Mouse (Mus musculus) limb, embryonic 10.5 days (tissue): ENCODE results near the gene Rap2c. TPM values are rescaled to one million over a fixed set of nuclear protein-coding genes. Genes with fewer than 3 reads are reported as not detected.
A peak's percentile ranks its signal among the peaks of the same experiment; 100 is the strongest.

Experiments used
- DNase-seq: peaks from one replicate; pipeline ENCODE4 v3.0.0-alpha.2; 2017; ENCODE audit warnings: low spot score
- H3K27ac ChIP-seq: fragments of 300-500 bp; sonication (generic); 2 replicates; pipeline ENCODE4 v1.5.1; 2016; ENCODE audit warnings: mild to moderate bottlenecking
- H3K27me3 ChIP-seq: fragments of 300-500 bp; sonication (generic); 2 replicates; pipeline ENCODE4 v1.6.1; 2016; ENCODE audit warnings: low read depth, mild to moderate bottlenecking; ENCODE audit not compliant: poor library complexity, severe bottlenecking
- H3K36me3 ChIP-seq: fragments of 300-500 bp; sonication (generic); 2 replicates; pipeline ENCODE4 v1.6.1; 2016; ENCODE audit warnings: mild to moderate bottlenecking, moderate library complexity
- H3K4me1 ChIP-seq: fragments of 300-500 bp; sonication (generic); 2 replicates; pipeline ENCODE4 v1.6.1; 2016
- H3K4me3 ChIP-seq: fragments of 300-500 bp; sonication (generic); 2 replicates; pipeline ENCODE4 v1.5.1; 2016; ENCODE audit warnings: mild to moderate bottlenecking, moderate library complexity
- H3K9me3 ChIP-seq: fragments of 300-500 bp; sonication (generic); replicated peaks from 2 replicates; pipeline ENCODE4 v1.6.1; 2016; ENCODE audit warnings: mild to moderate bottlenecking
- WGBS: fragments of 180-500 bp; shearing (Covaris S2); methylation state at CpG from one replicate; pipeline ENCODE4 v1.1.7; 2016; 5-methylcytosine and 5-hydroxymethylcytosine counted together
- polyA plus RNA-seq: library from polyadenylated mRNA; unstranded; fragments of >200 nt; fragmentation: Nextera tagmentation; extraction: Ambion mirVana; gene quantifications from 2 replicates; pipeline ENCODE4 v1.2.1, GENCODE M21; 2016

The Rap2c gene
- polyA plus RNA-seq, 1 experiment from 2014 or later: 33.3 TPM

- H3K27me3 ChIP-seq: peaks cover 5% of the 10 kb centered on the region; the same call in 1 of the 2 replicates
- H3K4me1 ChIP-seq: peaks cover 5% of the 10 kb centered on the region; the same call in 1 of the 2 replicates
- H3K27ac ChIP-seq: no peak overlapping the region
- H3K4me3 ChIP-seq: no peak overlapping the region
- H3K9me3 ChIP-seq: no peaks in the 10 kb centered on the region
- 85% methylated on average over 2 of the region's 2 CpGs for WGBS
- DNase-seq: no peak
- peaks cover 50% of the 10 kb centered on the region for H3K36me3 ChIP-seq
Observed at GRCm38 (mm10) chrX:51012280-51012679, 5.5 kb downstream of the Rap2c start.

- Histone ChIP-seq H3K4me3 (no peak overlapping the region), H3K27me3 (peaks cover 5% of the 10 kb centered on the region; the same call in 1 of the 2 replicates), H3K27ac (no peak overlapping the region), H3K4me1 (0 out of 2 replicates have a peak, but pooled peaks cover under 1% of the 10 kb centered on the region), H3K36me3 (peaks cover 60% of the 10 kb centered on the region), H3K9me3 (no peaks in the 10 kb centered on the region)
- DNase-seq: no peak
- 82% methylated on average over 4 of the region's 4 CpGs for WGBS
Observed at GRCm38 (mm10) chrX:51010323-51010722, 7.5 kb downstream of the Rap2c start.

DNA sequence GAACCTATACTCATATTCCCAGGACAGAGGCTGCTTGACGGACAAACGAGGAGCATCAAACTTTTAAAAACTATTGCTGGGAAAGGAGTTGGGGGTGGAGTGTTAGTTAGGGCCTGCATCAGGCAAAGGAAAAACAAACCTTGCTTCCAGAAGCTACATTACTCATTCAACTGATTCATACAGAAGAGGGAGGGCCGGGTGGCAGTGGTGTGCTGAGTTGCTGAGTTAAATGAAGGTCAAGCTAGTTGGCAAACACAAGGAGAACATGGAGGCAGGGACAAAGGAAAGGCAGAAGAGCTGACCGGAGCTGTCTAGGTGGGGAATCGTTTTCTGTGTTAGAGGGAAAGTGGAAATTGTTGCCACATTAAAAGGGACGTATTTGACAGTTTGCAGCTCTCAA, 17.0 kb downstream of the Rap2c start:
- 80% methylated on average over 6 of the region's 6 CpGs for WGBS
- H3K27me3 ChIP-seq: no peaks in the 10 kb centered on the region
- H3K27ac ChIP-seq: no peak overlapping the region
- no peaks in the 10 kb centered on the region for H3K9me3 ChIP-seq
- H3K4me3 ChIP-seq: no peak overlapping the region
- no peaks in the 10 kb centered on the region for H3K4me1 ChIP-seq
- H3K36me3 ChIP-seq: 0 out of 2 replicates have a peak, but pooled peaks cover 6% of the 10 kb centered on the region
- no peak for DNase-seq

DNA sequence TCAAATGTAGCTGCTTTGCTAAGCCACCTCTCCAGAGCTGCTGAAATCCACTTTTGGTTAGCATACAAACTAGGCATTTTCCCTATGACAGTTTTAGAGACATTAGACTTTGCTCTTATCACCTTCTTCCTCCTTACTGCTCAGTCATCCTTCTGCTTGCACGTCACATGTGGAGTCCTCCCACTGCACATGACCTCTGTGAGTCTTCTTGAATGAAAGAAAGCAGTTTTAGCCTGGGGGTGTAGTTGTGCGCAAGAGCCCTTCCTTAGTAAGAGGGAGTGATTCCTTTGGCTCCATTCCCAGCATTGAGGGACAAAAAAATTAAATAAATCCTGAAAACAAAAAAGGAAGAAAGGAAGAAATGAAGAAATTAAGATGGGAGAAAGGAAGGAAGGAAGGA, 22.5 kb downstream of the Rap2c start:
- Histone ChIP-seq H3K36me3 (0 out of 2 replicates have a peak, but pooled peaks cover 2% of the 10 kb centered on the region), H3K9me3 (no peaks in the 10 kb centered on the region), H3K27ac (no peak overlapping the region), H3K4me1 (no peaks in the 10 kb centered on the region), H3K27me3 (peaks cover 19% of the 10 kb centered on the region; the same call in 1 of the 2 replicates), H3K4me3 (no peak overlapping the region)
- no peak for DNase-seq
- 85% methylated on average over 2 of the region's 2 CpGs for WGBS

DNA sequence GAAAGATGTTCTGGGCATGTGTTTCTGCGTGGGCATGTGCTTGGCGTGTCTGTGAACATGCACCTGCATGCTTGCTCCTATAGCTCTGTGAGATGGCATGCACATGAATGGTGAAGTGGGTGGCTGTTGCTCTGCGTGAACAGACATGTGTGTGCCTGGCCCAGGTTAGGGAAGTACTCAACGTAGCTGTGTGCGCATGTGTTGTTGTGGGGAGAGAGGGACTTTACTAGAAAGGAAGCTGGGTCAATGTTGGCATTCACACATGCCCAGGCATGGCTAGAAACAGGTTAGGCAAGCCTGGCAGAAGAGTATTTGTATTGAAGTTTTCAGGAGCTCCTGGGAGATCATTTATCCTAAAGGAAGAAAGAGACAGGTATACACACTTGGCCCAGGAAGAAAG, 26.5 kb downstream of the Rap2c start:
- H3K27me3 ChIP-seq: peaks cover 30% of the 10 kb centered on the region; the same call in 1 of the 2 replicates
- no peak for DNase-seq

GRCm38 (mm10) chrX:50989940-50990339, 27.9 kb downstream of the Rap2c start:
- H3K9me3 ChIP-seq: no peaks in the 10 kb centered on the region
- no peak for DNase-seq
- H3K27me3 ChIP-seq: peaks cover 30% of the 10 kb centered on the region; the same call in 1 of the 2 replicates
- no peaks in the 10 kb centered on the region for H3K4me1 ChIP-seq
- WGBS: 90% methylated on average over 6 of the region's 6 CpGs
- H3K36me3 ChIP-seq: no peaks in the 10 kb centered on the region
- no peak overlapping the region for H3K4me3 ChIP-seq
- H3K27ac ChIP-seq: no peak overlapping the region

More for the DNA sequence above, 26.5 kb downstream of the Rap2c start:
- Histone ChIP-seq H3K4me1 (no peaks in the 10 kb centered on the region), H3K36me3 (0 out of 2 replicates have a peak, but pooled peaks cover 2% of the 10 kb centered on the region), H3K9me3 (no peaks in the 10 kb centered on the region), H3K4me3 (no peak overlapping the region), H3K27ac (no peak overlapping the region)
- 91% methylated on average over 5 of the region's 5 CpGs for WGBS

GRCm38 (mm10) chrX:50988581-50988980, 29.2 kb downstream of the Rap2c start:
- Histone ChIP-seq H3K9me3 (no peaks in the 10 kb centered on the region), H3K27ac (no peak overlapping the region), H3K4me3 (no peak overlapping the region), H3K27me3 (peaks cover 34% of the 10 kb centered on the region; the same call in 1 of the 2 replicates), H3K4me1 (no peaks in the 10 kb centered on the region), H3K36me3 (no peaks in the 10 kb centered on the region)
- WGBS: 39% methylated on average over 1 of the region's 1 CpGs
- DNase-seq: no peak

GRCm38 (mm10) chrX:50978428-50978827, 39.4 kb downstream of the Rap2c start:
- DNase-seq: no peak
- H3K27ac ChIP-seq: no peak overlapping the region
- no peak overlapping the region for H3K4me3 ChIP-seq
- WGBS: 87% methylated on average over 2 of the region's 2 CpGs
- H3K27me3 ChIP-seq: peaks cover 7% of the 10 kb centered on the region; the same call in 1 of the 2 replicates
- H3K36me3 ChIP-seq: no peaks in the 10 kb centered on the region
- no peaks in the 10 kb centered on the region for H3K4me1 ChIP-seq
- H3K9me3 ChIP-seq: no peaks in the 10 kb centered on the region

- no peak overlapping the region for H3K4me3 ChIP-seq
- 83% methylated on average over 4 of the region's 4 CpGs for WGBS
Observed at GRCm38 (mm10) chrX:50972145-50972544, 45.7 kb downstream of the Rap2c start.

GRCm38 (mm10) chrX:50969907-50970306, 47.9 kb downstream of the Rap2c start:
- Histone ChIP-seq H3K9me3 (no peaks in the 10 kb centered on the region), H3K4me3 (no peak overlapping the region), H3K27ac (no peak overlapping the region), H3K36me3 (no peaks in the 10 kb centered on the region), H3K4me1 (no peaks in the 10 kb centered on the region), H3K27me3 (peaks cover 41% of the 10 kb centered on the region; the same call in 1 of the 2 replicates)
- DNase-seq: no peak
- WGBS: 86% methylated on average over 5 of the region's 5 CpGs

More at GRCm38 (mm10) chrX:50972145-50972544, 45.7 kb downstream of the Rap2c start:
- H3K4me1 ChIP-seq: no peaks in the 10 kb centered on the region
- H3K27ac ChIP-seq: no peak overlapping the region
- no peak for DNase-seq
- H3K27me3 ChIP-seq: peaks cover 30% of the 10 kb centered on the region; the same call in 1 of the 2 replicates
- H3K36me3 ChIP-seq: no peaks in the 10 kb centered on the region
- no peaks in the 10 kb centered on the region for H3K9me3 ChIP-seq

DNA sequence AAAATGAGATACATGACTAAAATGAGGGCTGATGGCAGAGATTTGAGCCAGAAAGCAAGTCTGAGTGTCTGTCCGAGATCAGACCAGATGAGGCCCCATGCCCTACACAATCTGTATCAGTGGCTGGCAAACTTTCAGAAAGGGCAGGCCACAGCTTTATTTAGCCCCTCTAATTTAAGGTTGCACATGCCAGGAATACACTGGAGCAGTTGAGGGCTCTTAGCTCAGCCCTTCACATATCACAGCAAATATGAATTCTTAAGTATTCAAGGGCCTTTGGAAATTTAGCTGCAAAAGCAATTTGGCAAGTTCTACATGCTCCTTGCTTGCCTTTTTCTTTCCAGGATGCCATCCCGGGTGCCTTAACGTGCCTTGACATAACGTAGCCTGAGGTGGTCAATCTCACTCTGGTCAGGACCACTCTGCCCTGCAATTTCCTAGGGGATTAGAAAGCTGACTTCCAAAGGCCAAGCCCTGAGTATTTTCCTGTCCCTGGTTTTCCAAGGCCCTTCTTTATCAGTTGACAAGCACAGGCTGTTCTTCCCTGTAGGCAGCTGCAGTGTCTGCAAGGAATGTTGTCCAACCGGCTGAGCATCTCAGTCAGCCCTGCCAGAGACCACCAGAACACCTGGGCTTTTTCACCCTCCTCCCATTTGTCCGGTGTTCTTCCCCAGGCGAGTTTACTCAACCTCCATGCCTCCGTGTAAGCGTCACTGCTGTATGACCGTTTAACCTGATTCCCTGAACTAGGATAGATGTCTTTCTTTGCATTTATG, 49.5 kb downstream of the Rap2c start:
- Histone ChIP-seq H3K4me3 (no peak overlapping the region), H3K36me3 (no peaks in the 10 kb centered on the region), H3K4me1 (no peaks in the 10 kb centered on the region), H3K9me3 (no peaks in the 10 kb centered on the region), H3K27ac (no peak overlapping the region), H3K27me3 (peaks cover 52% of the 10 kb centered on the region; the same call in 1 of the 2 replicates)
- DNase-seq: peak; percentile 35
- WGBS: 70% methylated on average over 10 of the region's 10 CpGs

- no peaks in the 10 kb centered on the region for H3K4me1 ChIP-seq
- no peak overlapping the region for H3K27ac ChIP-seq
- H3K27me3 ChIP-seq: peaks cover 51% of the 10 kb centered on the region; the same call in 1 of the 2 replicates
- no peak overlapping the region for H3K4me3 ChIP-seq
- H3K36me3 ChIP-seq: no peaks in the 10 kb centered on the region
- WGBS: 85% methylated on average over 3 of the region's 3 CpGs
- no peaks in the 10 kb centered on the region for H3K9me3 ChIP-seq
- DNase-seq: no peak
Observed at GRCm38 (mm10) chrX:50965157-50965556, 52.7 kb downstream of the Rap2c start.

DNA sequence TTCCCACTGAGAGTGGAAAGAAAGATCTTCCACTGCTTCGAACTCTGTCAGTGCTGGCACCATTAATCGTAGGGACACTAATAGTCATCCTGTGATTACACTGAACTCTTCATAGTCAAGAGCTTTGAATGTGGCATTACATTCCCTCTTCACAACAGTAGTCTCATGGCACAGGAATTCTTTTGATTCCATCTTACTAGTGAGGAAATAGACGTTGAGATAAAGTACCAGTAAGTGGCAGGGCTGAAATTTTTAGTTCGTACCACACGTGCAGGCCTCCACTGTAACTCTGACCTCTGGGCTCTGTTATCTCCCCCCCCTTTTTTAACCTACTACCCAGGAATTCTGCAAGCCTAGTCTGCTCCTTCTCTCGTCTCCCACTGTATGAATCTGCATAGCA, 54.9 kb downstream of the Rap2c start:
- Histone ChIP-seq H3K9me3 (no peaks in the 10 kb centered on the region), H3K27me3 (peaks cover 35% of the 10 kb centered on the region; the same call in 1 of the 2 replicates), H3K4me1 (no peaks in the 10 kb centered on the region), H3K27ac (no peak overlapping the region), H3K4me3 (no peak overlapping the region), H3K36me3 (no peaks in the 10 kb centered on the region)
- WGBS: 64% methylated on average over 6 of the region's 6 CpGs
- DNase-seq: no peak
